Mouse (Mus musculus): Measurements from ENCODE around the gene Nos2. TPM values are rescaled to one million over a fixed set of nuclear protein-coding genes. Genes with fewer than 3 reads are reported as not detected.
"Not testable (repeated sequence)": the region's sequence is repeated elsewhere in the genome, so short reads cannot be mapped to it uniquely, and the experiment has no call there.

Nos2 gene
- total RNA-seq, 2 experiments from 2014 or later, result 1.5 to 2.3 TPM

- no peak for DNase-seq (ENCODE audit: low spot score in 2 of 2)
Observed at GRCm38 (mm10) chr11:78986311-78987002, 65.9 kb downstream of the Nos2 start.

DNA sequence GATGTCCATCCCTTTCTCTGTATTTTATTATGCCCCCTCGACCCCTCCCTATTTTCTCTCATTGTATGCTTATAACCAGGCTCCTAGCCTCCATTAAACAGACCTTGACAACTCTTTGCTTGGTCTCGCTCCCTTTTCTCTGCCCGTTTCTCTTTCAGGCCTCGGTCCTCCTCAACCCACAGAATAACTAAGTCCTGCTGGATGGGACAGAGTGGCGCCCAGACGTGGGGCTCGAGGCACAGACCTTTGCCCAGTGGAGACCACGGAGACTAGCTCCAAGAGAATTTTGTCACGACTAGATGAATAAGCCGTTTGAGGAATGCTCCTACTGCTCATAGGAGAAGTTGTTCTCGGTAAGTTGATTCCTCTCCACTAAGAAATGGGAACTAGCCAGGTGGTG lies 68.6 kb downstream of the Nos2 start:
- not testable (repeated sequence) for DNase-seq (ENCODE audit: low spot score in 2 of 2)

DNA sequence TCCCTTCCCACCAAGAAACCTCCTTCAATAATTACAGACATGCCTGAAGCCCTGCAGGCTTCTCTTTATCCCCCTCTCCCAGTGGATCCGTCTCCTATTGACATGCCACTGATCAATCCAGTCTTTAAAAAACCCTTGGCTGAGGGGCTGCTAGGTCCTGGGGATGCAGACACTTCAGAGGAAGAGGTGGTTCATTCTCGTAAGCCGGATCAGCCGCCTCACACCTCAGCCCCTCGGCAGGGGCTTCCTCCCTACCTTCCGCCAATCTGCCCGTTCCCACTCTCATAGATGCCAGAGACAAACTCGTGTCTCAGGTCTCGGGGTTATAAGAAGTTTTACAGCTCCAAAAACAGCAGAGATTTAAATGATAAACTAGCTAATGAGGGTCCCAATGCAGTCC lies 69.5 kb downstream of the Nos2 start:
- DNase-seq (ENCODE audit: low spot score in 2 of 2), result no peak

GRCm38 (mm10) chr11:78990875-78991543 lies 70.4 kb downstream of the Nos2 start:
- not testable (repeated sequence) for DNase-seq (ENCODE audit: low spot score in 2 of 2)

- no peak for DNase-seq (ENCODE audit: low spot score in 2 of 2)
Observed at GRCm38 (mm10) chr11:78999118-78999517, 78.5 kb downstream of the Nos2 start.

DNA sequence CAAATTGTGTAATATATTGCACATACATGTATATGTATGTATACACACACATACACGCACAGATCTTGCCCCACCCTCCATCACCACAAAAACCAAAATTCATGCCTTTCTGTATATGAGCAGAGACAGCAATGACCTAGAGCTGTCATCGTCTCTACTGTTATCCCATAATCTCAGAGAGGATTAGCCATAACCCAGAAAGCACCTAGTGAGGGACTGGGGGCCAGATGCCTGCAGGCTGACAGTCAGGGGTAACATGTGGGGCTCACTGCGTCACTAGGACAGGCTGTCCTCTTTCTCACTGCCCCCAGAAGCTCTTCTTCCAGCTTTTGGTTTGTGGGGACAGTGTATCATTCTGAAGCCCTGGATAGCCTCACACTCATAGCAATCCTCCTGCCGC lies 81.3 kb downstream of the Nos2 start:
- DNase-seq (ENCODE audit: low spot score in 2 of 2), result no peak

- no peak for DNase-seq (ENCODE audit: low spot score in 2 of 2)
Observed at GRCm38 (mm10) chr11:79002551-79002951, 82.0 kb downstream of the Nos2 start.

GRCm38 (mm10) chr11:79003053-79003768 lies 82.6 kb downstream of the Nos2 start:
- DNase-seq (ENCODE audit: low spot score in 2 of 2), result no peak

GRCm38 (mm10) chr11:79003769-79004638 lies 83.4 kb downstream of the Nos2 start:
- DNase-seq (ENCODE audit: low spot score in 2 of 2), result no peak

GRCm38 (mm10) chr11:79005578-79006394 lies 85.2 kb downstream of the Nos2 start:
- no peak for DNase-seq (ENCODE audit: low spot score in 2 of 2)

DNA sequence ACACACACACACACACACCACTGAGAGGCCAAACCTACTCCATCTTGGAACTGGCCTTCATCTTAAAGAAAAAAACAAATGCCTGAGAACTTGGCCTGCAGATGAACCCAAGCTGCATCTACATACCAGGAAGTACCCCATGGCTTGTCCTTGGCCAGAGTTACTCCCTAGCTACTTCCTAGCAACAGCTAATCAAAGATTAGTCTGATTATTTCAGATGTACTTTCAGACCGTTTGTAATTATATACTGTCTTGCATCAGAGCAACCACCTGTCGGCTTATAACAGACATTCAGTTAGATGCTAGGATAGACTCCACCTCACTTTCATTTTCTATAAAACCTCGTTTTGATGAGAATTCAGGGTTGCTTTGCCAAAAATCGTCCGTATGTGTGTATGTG lies 85.8 kb downstream of the Nos2 start:
- DNase-seq (ENCODE audit: low spot score in 2 of 2), result no peak

DNA sequence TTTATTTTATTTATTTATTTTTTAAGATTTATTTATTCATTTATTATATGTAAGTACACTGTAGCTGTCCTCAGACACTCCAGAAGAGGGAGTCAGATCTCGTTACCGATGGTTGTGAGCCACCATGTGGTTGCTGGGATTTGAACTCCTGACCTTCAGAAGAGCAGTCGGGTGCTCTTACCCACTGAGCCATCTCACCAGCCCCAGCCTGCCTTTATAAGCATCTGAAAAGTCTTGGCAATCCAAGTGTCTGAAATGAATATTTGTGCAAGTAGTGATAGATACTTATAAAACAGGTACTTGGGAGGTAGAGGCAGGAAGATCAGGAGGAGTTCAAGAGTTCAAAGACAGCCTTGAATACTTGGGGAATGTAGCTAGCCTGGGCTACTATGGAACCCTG lies 86.8 kb downstream of the Nos2 start:
- not testable (repeated sequence) for DNase-seq (ENCODE audit: low spot score in 2 of 2)

GRCm38 (mm10) chr11:79008007-79008775 lies 87.6 kb downstream of the Nos2 start:
- DNase-seq (ENCODE audit: low spot score in 2 of 2), result no peak

DNA sequence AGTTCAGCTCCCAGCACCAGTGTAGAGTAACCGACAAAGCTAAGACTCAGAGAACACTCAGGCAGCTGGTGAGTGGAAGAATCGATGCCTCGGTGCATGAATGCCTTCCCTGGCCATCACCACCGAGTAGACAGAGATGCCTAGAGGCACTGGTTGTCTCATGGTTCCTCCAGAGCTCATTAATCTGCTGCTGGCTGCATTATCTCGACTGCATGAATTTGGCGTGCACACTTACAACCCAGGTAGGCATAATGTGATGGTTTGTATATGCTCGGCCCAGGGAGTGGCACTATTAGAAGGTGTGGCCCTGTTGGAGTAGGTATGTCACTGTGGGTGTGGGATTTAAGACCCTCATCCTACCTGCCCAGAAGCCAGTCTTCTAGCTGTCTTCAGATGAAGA lies 88.3 kb downstream of the Nos2 start:
- DNase-seq (ENCODE audit: low spot score in 2 of 2), result no peak

Other genes with a start within 250 kb of the Nos2 start
- gene Nlk, start 223.4 kb upstream of the Nos2 start, total RNA-seq (2021), result 10 to 100 TPM; 36.9 to 41.9 TPM
- 10 to 100 TPM; 16.2 to 19.4 TPM for gene Ccnq, start 169.1 kb upstream of the Nos2 start, total RNA-seq (2021)
- 10 to 100 TPM; 23.5 to 24.6 TPM for gene Lyrm9, start 94.2 kb upstream of the Nos2 start, total RNA-seq (2021)
- 1 to 10 TPM; 6.6 to 7.1 TPM for gene Lgals9, start 64.2 kb downstream of the Nos2 start, total RNA-seq (2021)
- gene Ksr1, start 225.6 kb downstream of the Nos2 start, total RNA-seq (2021), result 100 to 1,000 TPM in 1 of 2 experiments, 10 to 100 TPM in 1; 94.1 to 106 TPM

Measured in layer of hippocampus, postnatal 10 days (tissue).